Mouse (Mus musculus): ENCODE results near the gene Cpxm2. TPM values are rescaled to one million over a fixed set of nuclear protein-coding genes. Genes with fewer than 3 reads are reported as not detected.

The Cpxm2 gene
- total RNA-seq (2023) = not detected in 2 replicates

DNA sequence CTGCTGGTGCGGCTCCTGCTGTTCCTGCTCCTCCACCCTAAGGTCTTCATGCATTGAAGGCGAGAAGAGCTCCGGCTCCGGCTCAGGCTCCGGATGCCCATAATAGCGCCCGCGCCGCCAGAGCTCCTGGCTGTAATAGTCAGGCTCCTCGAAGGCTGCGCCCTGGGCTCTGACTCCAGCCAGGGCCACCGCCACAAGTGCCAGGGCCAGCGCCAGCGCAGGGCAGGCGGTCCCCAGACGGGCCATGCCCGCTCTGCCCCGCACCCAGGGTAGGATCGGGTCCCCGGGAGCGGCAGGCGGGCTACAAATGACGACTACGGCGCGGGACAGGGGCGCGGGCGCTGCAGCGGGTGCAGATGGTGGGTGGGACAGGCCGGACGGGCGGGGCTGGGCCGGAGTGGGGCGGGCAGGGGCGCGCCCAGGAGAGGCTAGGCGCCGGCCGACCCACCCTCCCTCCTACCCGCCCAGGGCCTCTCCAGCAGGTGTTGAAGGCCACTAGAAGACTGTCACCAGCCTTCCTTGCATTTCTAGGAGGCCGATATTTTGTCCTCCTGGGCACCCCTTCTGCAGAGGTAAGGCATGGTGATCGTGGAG lies at the start of gene Cpxm2:
Cpxm2 (minus strand) TSS at position 372 of the 594 bp plus-strand sequence.

Other genes with a start within 250 kb of the Cpxm2 start
- gene Gpr26, start 188.3 kb downstream of the Cpxm2 start, total RNA-seq (2023) = not detected in 2 replicates
- gene Chst15, start 162.5 kb upstream of the Cpxm2 start, total RNA-seq (2023) = 93.9 and 98.7 TPM in 2 replicates

Measured in neutrophil, adult 65 days (primary cell).